Mouse (Mus musculus) hindbrain, embryonic 16.5 days (tissue): ENCODE data around the gene LTO1. TPM values are rescaled to one million over a fixed set of nuclear protein-coding genes. Genes with fewer than 3 reads are reported as not detected.

ENCODE experiments used
- ATAC-seq: fragments of 200-750 bp; cut with Nextera tagmentation; 2 replicates; pipeline ENCODE4 v1.8.0; 2017; ENCODE audit warnings: moderate TSS enrichment, moderate library complexity
- H3K27ac ChIP-seq: fragments of 300-500 bp; sonication (generic); 2 replicates; pipeline ENCODE4 v1.5.1; 2014; ENCODE audit warnings: low read depth, mild to moderate bottlenecking, control low read depth, low read length, moderate library complexity
- H3K27me3 ChIP-seq: fragments of 300-500 bp; sonication (generic); replicated peaks from 2 replicates; pipeline ENCODE4 v1.6.1; 2014; ENCODE audit warnings: low read length; ENCODE audit not compliant: control insufficient read depth, insufficient read depth
- H3K36me3 ChIP-seq: fragments of 300-500 bp; sonication (generic); 2 replicates; pipeline ENCODE4 v1.6.1; 2014; ENCODE audit warnings: mild to moderate bottlenecking, low read length, moderate library complexity, mixed read lengths; ENCODE audit not compliant: control insufficient read depth, insufficient read depth
- H3K4me1 ChIP-seq: fragments of 300-500 bp; sonication (generic); 2 replicates; pipeline ENCODE4 v1.6.1; 2014; ENCODE audit warnings: low read depth, low read length; ENCODE audit not compliant: control insufficient read depth, insufficient read depth
- H3K4me2 ChIP-seq: fragments of 300-500 bp; sonication (generic); 2 replicates; pipeline ENCODE4 v1.6.1; 2014; ENCODE audit warnings: mild to moderate bottlenecking, low read length, control low read depth, moderate library complexity
- H3K4me3 ChIP-seq: fragments of 300-500 bp; sonication (generic); 2 replicates; pipeline ENCODE4 v1.5.1; 2014; ENCODE audit warnings: mild to moderate bottlenecking, low read length, control low read depth, moderate library complexity
- H3K9ac ChIP-seq: fragments of 300-500 bp; sonication (generic); 2 replicates; pipeline ENCODE4 v1.6.1; 2014; ENCODE audit warnings: low read depth, mild to moderate bottlenecking, control low read depth, low read length, moderate library complexity
- H3K9me3 ChIP-seq: fragments of 300-500 bp; sonication (generic); 2 replicates; pipeline ENCODE4 v1.6.1; 2014; ENCODE audit warnings: mild to moderate bottlenecking, low read length, moderate library complexity; ENCODE audit not compliant: control insufficient read depth
- WGBS: fragments of 180-500 bp; shearing (Covaris S2); extraction: QIAGEN DNeasy Blood & Tissue Kit; methylation state at CpG from one replicate; pipeline ENCODE4 v1.1.7; 2014; 5-methylcytosine and 5-hydroxymethylcytosine counted together
- polyA plus RNA-seq: library from polyadenylated mRNA; unstranded; fragments of >200 nt; fragmentation: Nextera tagmentation; extraction: Ambion mirVana; gene quantifications from 2 replicates; pipeline ENCODE4 v1.2.1, GENCODE M21; 2015

The LTO1 gene
- polyA plus RNA-seq, 1 experiment from 2014 or later: 32.5 TPM

GRCm38 (mm10) chr7:144940585-144940984 is 25.7 kb downstream of the LTO1 start:
- H3K9ac ChIP-seq: no peak overlapping the region
- H3K9me3 ChIP-seq: no peaks in the 10 kb centered on the region
- peaks cover 58% of the 10 kb centered on the region for H3K4me1 ChIP-seq
- H3K36me3 ChIP-seq: no peaks in the 10 kb centered on the region
- ATAC-seq: no peak
- under 1% methylated on average over 11 of the region's 11 CpGs for WGBS
- H3K4me2 ChIP-seq: peak overlapping the region; percentile 90
- no peak overlapping the region for H3K27ac ChIP-seq
- peak overlapping the region; percentile 44 for H3K4me3 ChIP-seq
- H3K27me3 ChIP-seq: peaks cover 24% of the 10 kb centered on the region

GRCm38 (mm10) chr7:144941242-144941831 is 26.4 kb downstream of the LTO1 start:
- Histone ChIP-seq H3K4me1 (peaks cover 54% of the 10 kb centered on the region), H3K9ac (peak overlapping the region; percentile 58; the same call in 1 of the 2 replicates), H3K9me3 (no peaks in the 10 kb centered on the region), H3K4me3 (peak overlapping the region; percentile 49), H3K27ac (peak overlapping the region; percentile 73), H3K4me2 (peak overlapping the region; percentile 90), H3K36me3 (no peaks in the 10 kb centered on the region), H3K27me3 (peaks cover 24% of the 10 kb centered on the region)
- peak; percentile 63 for ATAC-seq
- under 1% methylated on average over 39 of the region's 39 CpGs for WGBS

- Histone ChIP-seq H3K4me3 (peak overlapping the region; percentile 49), H3K4me1 (peaks cover 54% of the 10 kb centered on the region), H3K27me3 (peaks cover 24% of the 10 kb centered on the region), H3K27ac (0 out of 2 replicates have a peak overlapping the region, but pooled peaks have one; percentile 19), H3K4me2 (peak overlapping the region; percentile 90), H3K9ac (peak overlapping the region; percentile 39), H3K36me3 (no peaks in the 10 kb centered on the region), H3K9me3 (no peaks in the 10 kb centered on the region)
- no peak for ATAC-seq
- under 1% methylated on average over 35 of the region's 35 CpGs for WGBS
Measured at GRCm38 (mm10) chr7:144942071-144942743, 27.3 kb downstream of the LTO1 start.

- peaks cover 52% of the 10 kb centered on the region for H3K4me1 ChIP-seq
- H3K27me3 ChIP-seq: peaks cover 24% of the 10 kb centered on the region
- no peaks in the 10 kb centered on the region for H3K36me3 ChIP-seq
- H3K9ac ChIP-seq: peak overlapping the region; percentile 39
- 0 out of 2 replicates have a peak overlapping the region, but pooled peaks have one; percentile 19 for H3K27ac ChIP-seq
- ATAC-seq: no peak
- peak overlapping the region; percentile 90 for H3K4me2 ChIP-seq
- H3K9me3 ChIP-seq: no peaks in the 10 kb centered on the region
- H3K4me3 ChIP-seq: peak overlapping the region; percentile 49
- under 1% methylated on average over 20 of the region's 20 CpGs for WGBS
Measured at GRCm38 (mm10) chr7:144942744-144943135, 27.8 kb downstream of the LTO1 start.

GRCm38 (mm10) chr7:144943254-144943653 is 28.4 kb downstream of the LTO1 start:
- peaks cover 24% of the 10 kb centered on the region for H3K27me3 ChIP-seq
- H3K9ac ChIP-seq: peak overlapping the region; percentile 39
- no peaks in the 10 kb centered on the region for H3K36me3 ChIP-seq
- ATAC-seq: peak; percentile 32
- H3K9me3 ChIP-seq: no peaks in the 10 kb centered on the region
- peak overlapping the region; percentile 90 for H3K4me2 ChIP-seq
- H3K4me3 ChIP-seq: peak overlapping the region; percentile 49
- peaks cover 47% of the 10 kb centered on the region for H3K4me1 ChIP-seq
- under 1% methylated on average over 45 of the region's 45 CpGs for WGBS
- H3K27ac ChIP-seq: no peak overlapping the region

- no peak for ATAC-seq
- Histone ChIP-seq H3K36me3 (no peaks in the 10 kb centered on the region), H3K27ac (no peak overlapping the region), H3K9ac (no peak overlapping the region), H3K4me1 (no peaks in the 10 kb centered on the region), H3K4me2 (no peak overlapping the region), H3K9me3 (no peaks in the 10 kb centered on the region), H3K4me3 (no peak overlapping the region), H3K27me3 (no peaks in the 10 kb centered on the region)
- 66% methylated on average over 12 of the region's 12 CpGs for WGBS
Measured at GRCm38 (mm10) chr7:144958509-144959395, 43.9 kb downstream of the LTO1 start.

GRCm38 (mm10) chr7:144963911-144964310 is 49.0 kb downstream of the LTO1 start:
- WGBS: 98% methylated on average over 1 of the region's 1 CpGs
- ATAC-seq: no peak
- H3K9ac ChIP-seq: no peak overlapping the region
- no peaks in the 10 kb centered on the region for H3K4me1 ChIP-seq
- no peak overlapping the region for H3K4me3 ChIP-seq
- H3K27me3 ChIP-seq: no peaks in the 10 kb centered on the region
- H3K36me3 ChIP-seq: no peaks in the 10 kb centered on the region
- H3K9me3 ChIP-seq: no peaks in the 10 kb centered on the region
- no peak overlapping the region for H3K27ac ChIP-seq
- no peak overlapping the region for H3K4me2 ChIP-seq

GRCm38 (mm10) chr7:144964316-144964715 is 49.4 kb downstream of the LTO1 start:
- H3K4me3 ChIP-seq: no peak overlapping the region
- H3K27ac ChIP-seq: no peak overlapping the region
- WGBS: 91% methylated on average over 4 of the region's 4 CpGs
- H3K27me3 ChIP-seq: no peaks in the 10 kb centered on the region
- no peak for ATAC-seq
- no peaks in the 10 kb centered on the region for H3K36me3 ChIP-seq
- H3K9ac ChIP-seq: no peak overlapping the region
- no peak overlapping the region for H3K4me2 ChIP-seq
- no peaks in the 10 kb centered on the region for H3K9me3 ChIP-seq
- no peaks in the 10 kb centered on the region for H3K4me1 ChIP-seq

GRCm38 (mm10) chr7:144965893-144966292 is 51.0 kb downstream of the LTO1 start:
- Histone ChIP-seq H3K4me2 (no peak overlapping the region), H3K9ac (no peak overlapping the region), H3K9me3 (no peaks in the 10 kb centered on the region), H3K36me3 (no peaks in the 10 kb centered on the region), H3K4me3 (no peak overlapping the region), H3K27ac (no peak overlapping the region), H3K4me1 (no peaks in the 10 kb centered on the region), H3K27me3 (no peaks in the 10 kb centered on the region)
- ATAC-seq: no peak
- 87% methylated on average over 5 of the region's 5 CpGs for WGBS
